ENCODE assay signal across 12 mouse cellular contexts in the genomic region with DNA sequence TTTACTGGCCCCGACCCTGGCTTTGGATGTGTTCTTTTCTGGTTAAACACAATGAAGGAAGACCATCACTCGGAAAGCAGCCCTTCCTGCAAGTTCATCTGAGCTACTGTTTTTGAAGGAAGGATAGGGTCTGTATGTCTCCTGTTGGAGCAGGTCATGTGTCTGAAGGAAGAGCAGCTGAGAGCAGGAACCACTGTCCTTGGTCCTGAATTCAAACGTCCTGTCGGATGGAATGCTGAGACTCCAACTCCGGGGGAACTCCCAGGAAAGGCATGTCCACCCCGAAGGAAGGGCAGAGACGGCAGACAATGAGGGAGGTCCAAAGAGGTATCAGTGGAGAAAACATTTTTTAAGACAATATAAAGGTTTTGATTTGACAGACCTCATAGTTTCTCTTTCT.
DNase-seq lines count a peak whose midpoint lies in the region; ATAC-seq and TF ChIP-seq lines count a peak whose summit lies in the region.
"Had no signal": no experiment of that assay in that cellular context is flagged by ENCODE, and none has a peak within 500 bp of the region (broad histone marks: within the 10 kb centered on the region; RNA-seq: fewer than 3 reads in every experiment).

No protein-coding gene starts in this region.

- H3K9me3 ChIP-seq in limb, embryonic 14.5 days (ENCODE audit: control insufficient read depth, low read length) = no peaks in the 10 kb centered on the region
- H3K9me3 ChIP-seq in forebrain, embryonic 16.5 days (ENCODE audit: control insufficient read depth, low read length) = no peaks in the 10 kb centered on the region

- no peak overlapping the region for H3K9ac ChIP-seq in limb, embryonic 14.5 days (ENCODE audit: low read depth, low read length, severe bottlenecking)
- H3K9ac ChIP-seq in forebrain, embryonic 16.5 days (replicated peaks; ENCODE audit: low read depth, low read length) = no peak overlapping the region

- peak; percentile 23 for DNase-seq in kidney, postnatal 14 days
- DNase-seq in kidney, adult 2 months = no peak
- peak; percentile 77 for DNase-seq in ES-CJ7 (ENCODE audit: low read depth, low spot score)
- DNase-seq in adipocyte (ENCODE audit: low spot score) = peak; percentile 60
- peak; percentile 77 for DNase-seq in limb, embryonic 14.5 days (ENCODE audit: low spot score)
- DNase-seq in layer of hippocampus, adult 9-10 months (ENCODE audit: low spot score) = no peak
- DNase-seq: cerebellum, postnatal 10 days; left cerebral cortex, postnatal 4 days; midbrain, embryonic 14.5 days; thymus, postnatal 14 days had no signal

- no peak for TF ChIP-seq CTCF in kidney, adult 2 months (conservative IDR thresholded peaks at IDR 0.05; ENCODE audit: insufficient read depth, insufficient read length, low read depth, low read length)

- H3K4me1 ChIP-seq in kidney, adult 2 months (ENCODE audit: control insufficient read depth, insufficient read depth, low read length) = no peaks in the 10 kb centered on the region
- H3K4me1 ChIP-seq in limb, embryonic 14.5 days (ENCODE audit: control insufficient read depth, insufficient read depth, low read length) = no peaks in the 10 kb centered on the region
- H3K4me1 ChIP-seq in forebrain, embryonic 16.5 days (replicated peaks; ENCODE audit: control insufficient read depth, insufficient read depth, low read length) = no peaks in the 10 kb centered on the region

- no peaks in the 10 kb centered on the region for H3K36me3 ChIP-seq in kidney, adult 2 months (ENCODE audit: control insufficient read depth, insufficient read depth, low read length)
- no peaks in the 10 kb centered on the region for H3K36me3 ChIP-seq in limb, embryonic 14.5 days (ENCODE audit: control insufficient read depth, insufficient read depth, low read length)
- H3K36me3 ChIP-seq in forebrain, embryonic 16.5 days (ENCODE audit: control insufficient read depth, insufficient read depth) = no peaks in the 10 kb centered on the region

- no peak overlapping the region for H3K4me2 ChIP-seq in limb, embryonic 14.5 days (replicated peaks; ENCODE audit: low read depth, low read length, severe bottlenecking)
- H3K4me2 ChIP-seq in forebrain, embryonic 16.5 days (ENCODE audit: low read length) = no peak overlapping the region

- H3K27ac ChIP-seq in kidney, adult 2 months (ENCODE audit: insufficient read depth, low read depth, low read length) = no peak overlapping the region
- H3K27ac ChIP-seq in limb, embryonic 14.5 days (replicated peaks; ENCODE audit: low read depth, low read length) = no peak overlapping the region
- H3K27ac ChIP-seq in forebrain, embryonic 16.5 days (ENCODE audit: low read length) = no peak overlapping the region

- no peak for TF ChIP-seq POLR2A in kidney, adult 2 months (IDR thresholded peaks at IDR 0.05; ENCODE audit: low read depth, low read length)
- TF ChIP-seq POLR2A in limb, embryonic 14.5 days (IDR thresholded peaks at IDR 0.05; ENCODE audit: borderline replicate concordance, extremely low read depth, insufficient read depth, insufficient read length) = no peak

- 23% methylated on average over 7 of the region's 7 CpGs for WGBS in kidney, adult 2 months
- WGBS in limb, embryonic 14.5 days = 36% methylated on average over 7 of the region's 7 CpGs
- WGBS in forebrain, embryonic 16.5 days = 46% methylated on average over 7 of the region's 7 CpGs

- peak; percentile 57; the same call in 1 of the 2 replicates for ATAC-seq in limb, embryonic 14.5 days (ENCODE audit: low FRiP score, low read depth)
- ATAC-seq in forebrain, embryonic 16.5 days = no peak
- ATAC-seq: activated CD4-positive, CD25-positive, alpha-beta regulatory T cell, adult 4 months had no signal

- H3K4me3 ChIP-seq in kidney, adult 2 months (ENCODE audit: insufficient read depth, low read depth, low read length) = no peak overlapping the region
- no peak overlapping the region for H3K4me3 ChIP-seq in limb, embryonic 14.5 days (replicated peaks; ENCODE audit: low read length)
- H3K4me3 ChIP-seq in forebrain, embryonic 16.5 days (replicated peaks; ENCODE audit: low read length) = no peak overlapping the region

- no peaks in the 10 kb centered on the region for H3K27me3 ChIP-seq in kidney, adult 2 months (replicated peaks; ENCODE audit: control insufficient read depth, insufficient read depth, low read length)
- H3K27me3 ChIP-seq in limb, embryonic 14.5 days (ENCODE audit: control insufficient read depth, insufficient read depth, low read length) = no peaks in the 10 kb centered on the region
- no peaks in the 10 kb centered on the region for H3K27me3 ChIP-seq in forebrain, embryonic 16.5 days (replicated peaks; ENCODE audit: control insufficient read depth, insufficient read depth, low read length)

Comparison
In these comparisons a context has a peak if more than half of its experiments do, and no peak if none do; other contexts are left out.
1. DNase-seq: peak in kidney, postnatal 14 days (single experiment), ES-CJ7 (single experiment), adipocyte (single experiment) and limb, embryonic 14.5 days (single experiment); none in kidney, adult 2 months (single experiment) and layer of hippocampus, adult 9-10 months (single experiment).